Mouse (Mus musculus) neural tube, embryonic 12.5 days (tissue): ENCODE measurements around the gene Gm8897. TPM values are rescaled to one million over a fixed set of nuclear protein-coding genes. Genes with fewer than 3 reads are reported as not detected.
"Not testable (repeated sequence)": the region's sequence is repeated elsewhere in the genome, so short reads cannot be mapped to it uniquely, and the experiment has no call there.

Experiments
- ATAC-seq: fragments of 200-750 bp; cut with Nextera tagmentation; 2 replicates; pipeline ENCODE4 v1.8.0; 2017; ENCODE audit warnings: low read depth, mild to moderate bottlenecking, moderate TSS enrichment, moderate library complexity; ENCODE audit not compliant: low FRiP score
- H3K27ac ChIP-seq: fragments of 300-500 bp; sonication (generic); 2 replicates; pipeline ENCODE4 v1.5.1; 2016
- H3K27me3 ChIP-seq: fragments of 300-500 bp; sonication (generic); replicated peaks from 2 replicates; pipeline ENCODE4 v1.6.1; 2016; ENCODE audit warnings: mild to moderate bottlenecking
- H3K36me3 ChIP-seq: fragments of 300-500 bp; sonication (generic); 2 replicates; pipeline ENCODE4 v1.6.1; 2016; ENCODE audit warnings: mild to moderate bottlenecking
- H3K4me1 ChIP-seq: fragments of 300-500 bp; sonication (generic); 2 replicates; pipeline ENCODE4 v1.6.1; 2016
- H3K4me2 ChIP-seq: fragments of 300-500 bp; sonication (generic); replicated peaks from 2 replicates; pipeline ENCODE4 v1.6.1; 2016; ENCODE audit warnings: mild to moderate bottlenecking
- H3K4me3 ChIP-seq: fragments of 300-500 bp; sonication (generic); 2 replicates; pipeline ENCODE4 v1.5.1; 2016
- H3K9ac ChIP-seq: fragments of 300-500 bp; sonication (generic); 2 replicates; pipeline ENCODE4 v1.6.1; 2016; ENCODE audit warnings: mild to moderate bottlenecking
- H3K9me3 ChIP-seq: fragments of 300-500 bp; sonication (generic); 2 replicates; pipeline ENCODE4 v1.6.1; 2016; ENCODE audit warnings: mild to moderate bottlenecking
- WGBS: fragments of 180-500 bp; shearing (Covaris S2); methylation state at CpG from one replicate; pipeline ENCODE4 v1.1.7; 2016; 5-methylcytosine and 5-hydroxymethylcytosine counted together
- polyA plus RNA-seq: library from polyadenylated mRNA; unstranded; fragments of >200 nt; fragmentation: Nextera tagmentation; extraction: Ambion mirVana; gene quantifications from 2 replicates; pipeline ENCODE4 v1.2.1, GENCODE M21; 2016

Gene Gm8897
- polyA plus RNA-seq, result not detected in 2 replicates

DNA sequence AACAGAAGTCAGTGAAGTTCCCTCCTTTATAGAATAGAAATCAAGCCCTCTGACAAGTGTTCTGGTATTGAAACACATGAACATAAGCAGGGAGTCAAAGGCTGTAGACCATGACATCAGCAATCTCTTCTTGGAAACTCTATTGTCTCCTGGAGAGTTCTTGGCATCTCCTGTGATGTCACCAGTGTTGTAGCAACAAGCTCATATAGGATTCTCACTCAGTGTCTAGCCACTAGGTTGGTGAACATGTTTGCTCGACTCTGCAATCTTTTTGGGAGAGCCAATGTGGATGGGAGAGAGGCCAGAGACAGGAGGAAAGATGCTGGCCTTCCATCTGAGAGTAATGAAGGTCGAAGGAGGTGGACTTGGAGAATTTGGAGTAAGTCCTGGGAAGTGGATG is at the start of gene Gm8897:
TSS of gene Gm8897 (plus strand) at position 301 of the 400 bp plus-strand sequence.
- not testable (repeated sequence) for H3K27ac ChIP-seq, H3K9ac ChIP-seq, H3K9me3 ChIP-seq, H3K4me1 ChIP-seq, H3K36me3 ChIP-seq, H3K4me2 ChIP-seq, H3K27me3 ChIP-seq, H3K4me3 ChIP-seq, ATAC-seq
- WGBS, result 60% methylated on average over 2 of the region's 2 CpGs

DNA sequence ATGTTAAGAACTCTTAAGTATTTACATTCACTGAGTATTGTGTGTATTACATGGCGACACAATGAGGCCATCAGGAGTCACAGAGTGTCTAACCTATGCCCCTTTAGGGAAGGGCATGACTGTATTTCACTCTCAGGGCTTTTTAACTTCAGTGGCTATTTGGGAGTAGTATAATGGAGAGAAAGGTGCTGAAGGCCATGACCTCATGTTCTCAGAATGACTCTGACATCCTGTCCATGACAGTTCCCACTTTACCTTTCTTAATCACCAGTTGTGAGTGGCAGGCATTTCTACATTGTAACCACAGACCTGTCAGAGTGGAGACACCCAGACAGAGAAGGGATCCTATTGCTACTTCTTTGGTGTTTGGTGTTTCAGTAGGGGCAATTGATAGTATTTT is 473 bp downstream of the Gm8897 start:
- H3K4me1 ChIP-seq, H3K9ac ChIP-seq, H3K9me3 ChIP-seq, ATAC-seq, H3K36me3 ChIP-seq, H3K4me3 ChIP-seq, H3K27ac ChIP-seq, H3K4me2 ChIP-seq, H3K27me3 ChIP-seq: not testable (repeated sequence)
- WGBS, result 75% methylated on average over 1 of the region's 1 CpGs

Other genes starting within 250 kb of the Gm8897 start
- not detected in 2 replicates for gene Gm5861, start 233.3 kb upstream of the Gm8897 start, polyA plus RNA-seq
- gene Gm8890, start 160.4 kb upstream of the Gm8897 start, polyA plus RNA-seq, result 0.42 TPM in 1 of 2 replicates, not detected in the other
- gene Speer1, start 74.9 kb upstream of the Gm8897 start, polyA plus RNA-seq, result not detected in 2 replicates
- not detected in 2 replicates for gene Gm8906, start 86.3 kb downstream of the Gm8897 start, polyA plus RNA-seq
- not detected in 2 replicates for gene Gm6460, start 178.5 kb downstream of the Gm8897 start, polyA plus RNA-seq